Mouse (Mus musculus): ENCODE measurements around the gene Nop10. TPM values are rescaled to one million over a fixed set of nuclear protein-coding genes. Genes with fewer than 3 reads are reported as not detected.
"Not testable (repeated sequence)": the region's sequence is repeated elsewhere in the genome, so short reads cannot be mapped to it uniquely, and the experiment has no call there.

Gene Nop10
- total RNA-seq, 1 experiment from 2014 or later = 47.8 TPM

- no peak for ATAC-seq (replicated peaks; ENCODE audit: insufficient number of reproducible peaks, low FRiP score, low TSS enrichment, poor library complexity, severe bottlenecking)
These were observed 2.3 kb upstream of the Nop10 start, which contains the start of gene Nutm1 for GRCm38 (mm10) chr2:112259241-112259962. Gene Nutm1, minus strand, starts transcription at chr2:112259291.

- no peak for ATAC-seq (replicated peaks; ENCODE audit: insufficient number of reproducible peaks, low FRiP score, low TSS enrichment, poor library complexity, severe bottlenecking)
These were observed 1.1 kb downstream of the Nop10 start for GRCm38 (mm10) chr2:112262779-112263295.

- ATAC-seq (replicated peaks; ENCODE audit: insufficient number of reproducible peaks, low FRiP score, low TSS enrichment, poor library complexity, severe bottlenecking) = no peak
These were observed 2.6 kb downstream of the Nop10 start for GRCm38 (mm10) chr2:112264364-112264763.

- peak; percentile 74 for ATAC-seq (replicated peaks; ENCODE audit: insufficient number of reproducible peaks, low FRiP score, low TSS enrichment, poor library complexity, severe bottlenecking)
These were observed 3.9 kb downstream of the Nop10 start, which contains the start of gene Slc12a6 for GRCm38 (mm10) chr2:112265448-112266241. Gene Slc12a6, plus strand, starts transcription at chr2:112265825.

- ATAC-seq (replicated peaks; ENCODE audit: insufficient number of reproducible peaks, low FRiP score, low TSS enrichment, poor library complexity, severe bottlenecking) = peak; percentile 34
These were observed 4.5 kb downstream of the Nop10 start, which contains the start of gene Gm21985 for GRCm38 (mm10) chr2:112266242-112266592. Gene Gm21985, plus strand, starts transcription at chr2:112266314.

GRCm38 (mm10) chr2:112266780-112267179, 5.1 kb downstream of the Nop10 start:
- no peak for ATAC-seq (replicated peaks; ENCODE audit: insufficient number of reproducible peaks, low FRiP score, low TSS enrichment, poor library complexity, severe bottlenecking)

GRCm38 (mm10) chr2:112267547-112268269, 6.0 kb downstream of the Nop10 start:
- peak; percentile 57 for ATAC-seq (replicated peaks; ENCODE audit: insufficient number of reproducible peaks, low FRiP score, low TSS enrichment, poor library complexity, severe bottlenecking)

GRCm38 (mm10) chr2:112270011-112270410, 8.3 kb downstream of the Nop10 start:
- ATAC-seq (replicated peaks; ENCODE audit: insufficient number of reproducible peaks, low FRiP score, low TSS enrichment, poor library complexity, severe bottlenecking) = no peak

GRCm38 (mm10) chr2:112272909-112273308, 11.2 kb downstream of the Nop10 start:
- no peak for ATAC-seq (replicated peaks; ENCODE audit: insufficient number of reproducible peaks, low FRiP score, low TSS enrichment, poor library complexity, severe bottlenecking)

GRCm38 (mm10) chr2:112273474-112273873, 11.7 kb downstream of the Nop10 start:
- ATAC-seq (replicated peaks; ENCODE audit: insufficient number of reproducible peaks, low FRiP score, low TSS enrichment, poor library complexity, severe bottlenecking) = no peak

- no peak for ATAC-seq (replicated peaks; ENCODE audit: insufficient number of reproducible peaks, low FRiP score, low TSS enrichment, poor library complexity, severe bottlenecking)
These were observed 15.1 kb downstream of the Nop10 start for GRCm38 (mm10) chr2:112276870-112277269.

- no peak for ATAC-seq (replicated peaks; ENCODE audit: insufficient number of reproducible peaks, low FRiP score, low TSS enrichment, poor library complexity, severe bottlenecking)
These were observed 21.1 kb downstream of the Nop10 start for GRCm38 (mm10) chr2:112282846-112283245.

GRCm38 (mm10) chr2:112284363-112285030, 22.8 kb downstream of the Nop10 start:
- ATAC-seq (replicated peaks; ENCODE audit: insufficient number of reproducible peaks, low FRiP score, low TSS enrichment, poor library complexity, severe bottlenecking) = peak; percentile 87

- ATAC-seq (replicated peaks; ENCODE audit: insufficient number of reproducible peaks, low FRiP score, low TSS enrichment, poor library complexity, severe bottlenecking) = no peak
These were observed 23.3 kb downstream of the Nop10 start for GRCm38 (mm10) chr2:112285031-112285390.

GRCm38 (mm10) chr2:112286062-112286461, 24.3 kb downstream of the Nop10 start:
- ATAC-seq (replicated peaks; ENCODE audit: insufficient number of reproducible peaks, low FRiP score, low TSS enrichment, poor library complexity, severe bottlenecking) = not testable (repeated sequence)

GRCm38 (mm10) chr2:112287059-112287458, 25.3 kb downstream of the Nop10 start:
- no peak for ATAC-seq (replicated peaks; ENCODE audit: insufficient number of reproducible peaks, low FRiP score, low TSS enrichment, poor library complexity, severe bottlenecking)

- ATAC-seq (replicated peaks; ENCODE audit: insufficient number of reproducible peaks, low FRiP score, low TSS enrichment, poor library complexity, severe bottlenecking) = no peak
These were observed 27.8 kb downstream of the Nop10 start for GRCm38 (mm10) chr2:112289507-112289906.

GRCm38 (mm10) chr2:112292823-112293222, 31.1 kb downstream of the Nop10 start:
- ATAC-seq (replicated peaks; ENCODE audit: insufficient number of reproducible peaks, low FRiP score, low TSS enrichment, poor library complexity, severe bottlenecking) = no peak

- ATAC-seq (replicated peaks; ENCODE audit: insufficient number of reproducible peaks, low FRiP score, low TSS enrichment, poor library complexity, severe bottlenecking) = no peak
These were observed 34.5 kb downstream of the Nop10 start for GRCm38 (mm10) chr2:112296211-112296610.

Measured in monocyte, adult 5-6 weeks (primary cell).